Mouse (Mus musculus) spleen, adult 2 months (tissue): ENCODE data around the gene Zbp1.

Experiments
- CTCF ChIP-seq: fragments of 200-500 bp; IDR thresholded peaks from 2 replicates; pipeline ENCODE4 v1.5.1; 2011; ENCODE audit warnings: mild to moderate bottlenecking, inconsistent platforms; ENCODE audit not compliant: insufficient read depth, insufficient read length, insufficient replicate concordance; ENCODE audit errors: extremely low read depth
- POLR2A ChIP-seq: fragments of 200-500 bp; IDR thresholded peaks from 2 replicates; pipeline ENCODE4 v1.6.1; 2011; ENCODE audit warnings: low read depth, low read length, inconsistent platforms

DNA sequence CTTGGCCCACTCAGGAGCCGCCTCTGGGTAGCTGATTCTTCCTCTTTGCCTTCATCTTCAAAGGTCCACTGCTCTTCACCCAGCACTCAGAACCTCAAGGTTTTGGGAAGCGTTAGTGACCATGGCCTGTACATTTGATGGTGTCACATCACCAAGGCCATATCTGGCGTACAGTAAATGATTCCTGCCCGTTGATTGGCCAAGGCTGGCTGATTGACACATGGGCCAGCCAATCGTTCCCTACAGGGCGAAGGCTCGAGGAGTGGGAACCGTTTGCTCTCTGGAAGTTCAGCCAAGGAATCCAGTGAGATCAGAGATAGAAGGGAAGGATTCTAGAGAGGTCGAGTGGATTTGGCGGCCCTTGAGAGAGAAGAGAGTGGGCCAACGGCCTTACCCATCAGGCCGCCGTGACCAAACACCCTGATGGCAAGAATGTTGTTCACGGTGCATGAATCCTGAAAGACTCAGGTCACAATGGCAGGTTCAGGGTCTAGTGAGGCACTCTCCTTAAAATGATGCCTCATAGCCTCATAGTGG lies 13.1 kb downstream of the Zbp1 start:
- TF ChIP-seq CTCF, result no peak
- TF ChIP-seq POLR2A, result no peak
